Mouse (Mus musculus) heart, adult 11 months (tissue): ENCODE data around the gene Nek10.
"Not testable (repeated sequence)": the region's sequence is repeated elsewhere in the genome, so short reads cannot be mapped to it uniquely, and the experiment has no call there.

Source experiments
- DNase-seq: peaks from one replicate; pipeline ENCODE4 v3.0.0; 2022

Gene Nek10

GRCm38 (mm10) chr14:15011408-15011807 lies 208.2 kb downstream of the Nek10 start:
- no peak for DNase-seq

- DNase-seq, result no peak
These were observed 211.6 kb downstream of the Nek10 start for GRCm38 (mm10) chr14:15014799-15015198.

- DNase-seq, result not testable (repeated sequence)
These were observed 227.4 kb downstream of the Nek10 start for GRCm38 (mm10) chr14:15030626-15031025.

GRCm38 (mm10) chr14:15034638-15035037 lies 231.4 kb downstream of the Nek10 start:
- DNase-seq, result not testable (repeated sequence)

GRCm38 (mm10) chr14:15048186-15048585 lies 245.0 kb downstream of the Nek10 start:
- DNase-seq, result no peak

GRCm38 (mm10) chr14:15061496-15061895 lies 258.3 kb downstream of the Nek10 start:
- no peak for DNase-seq
